Mouse (Mus musculus) mesoderm, embryonic 11.5 days (tissue): ENCODE measurements around the gene Nuak2.
"Not testable (repeated sequence)": the region's sequence is repeated elsewhere in the genome, so short reads cannot be mapped to it uniquely, and the experiment has no call there.

ENCODE experiments used
- DNase-seq: peaks from one replicate; pipeline ENCODE4 v3.0.0-alpha.2; 2012; ENCODE audit warnings: low read depth, low spot score

Gene Nuak2

GRCm38 (mm10) chr1:132326777-132327176, 10.9 kb downstream of the Nuak2 start:
- DNase-seq: no peak

- DNase-seq: no peak
These were observed 11.6 kb downstream of the Nuak2 start for GRCm38 (mm10) chr1:132327477-132327876.

GRCm38 (mm10) chr1:132328565-132328964, 12.6 kb downstream of the Nuak2 start:
- DNase-seq: no peak

GRCm38 (mm10) chr1:132329656-132330055, 13.7 kb downstream of the Nuak2 start:
- DNase-seq: no peak

- no peak for DNase-seq
These were observed 14.5 kb downstream of the Nuak2 start for GRCm38 (mm10) chr1:132330397-132330796.

- DNase-seq: no peak
These were observed 15.4 kb downstream of the Nuak2 start for GRCm38 (mm10) chr1:132331283-132331682.

GRCm38 (mm10) chr1:132333201-132333600, 17.3 kb downstream of the Nuak2 start:
- DNase-seq: no peak

- peak; percentile 83 for DNase-seq
These were observed 17.8 kb downstream of the Nuak2 start for GRCm38 (mm10) chr1:132333675-132334141.

- DNase-seq: no peak
These were observed 18.4 kb downstream of the Nuak2 start for GRCm38 (mm10) chr1:132334178-132334801.

- peak; percentile 76 for DNase-seq
These were observed 19.5 kb downstream of the Nuak2 start for GRCm38 (mm10) chr1:132335378-132335965.

- no peak for DNase-seq
These were observed 21.0 kb downstream of the Nuak2 start for GRCm38 (mm10) chr1:132336921-132337320.

- DNase-seq: no peak
These were observed 22.2 kb downstream of the Nuak2 start for GRCm38 (mm10) chr1:132338027-132338660.

GRCm38 (mm10) chr1:132341731-132342501, 26.0 kb downstream of the Nuak2 start:
- DNase-seq: no peak

GRCm38 (mm10) chr1:132342518-132342917, 26.6 kb downstream of the Nuak2 start:
- DNase-seq: no peak

GRCm38 (mm10) chr1:132343191-132343590, 27.3 kb downstream of the Nuak2 start:
- DNase-seq: no peak

GRCm38 (mm10) chr1:132343656-132344055, 27.7 kb downstream of the Nuak2 start:
- no peak for DNase-seq

- DNase-seq: no peak
These were observed 29.6 kb downstream of the Nuak2 start for GRCm38 (mm10) chr1:132345514-132345913.

- DNase-seq: no peak
These were observed 30.4 kb downstream of the Nuak2 start for GRCm38 (mm10) chr1:132346134-132346851.

GRCm38 (mm10) chr1:132346951-132347350, 31.0 kb downstream of the Nuak2 start:
- no peak for DNase-seq

- no peak for DNase-seq
These were observed 32.5 kb downstream of the Nuak2 start for GRCm38 (mm10) chr1:132348401-132348800.

GRCm38 (mm10) chr1:132349049-132349448, 33.1 kb downstream of the Nuak2 start:
- not testable (repeated sequence) for DNase-seq
